Mouse (Mus musculus) embryonic fibroblast, embryonic 13.5 days (primary cell): ENCODE measurements around the gene Slc12a6.

Source experiments
- CTCF ChIP-seq: IDR thresholded peaks from 2 replicates; pipeline ENCODE4 v1.5.1; 2011; ENCODE audit warnings: mild to moderate bottlenecking, control low read depth, low read length, moderate library complexity, borderline replicate concordance; ENCODE audit not compliant: insufficient read depth
- POLR2A ChIP-seq: IDR thresholded peaks from 2 replicates; pipeline ENCODE4 v1.6.1; 2011; ENCODE audit warnings: low read depth, mild to moderate bottlenecking, control low read depth, low read length, moderate library complexity

- 0 out of 2 replicates have a peak, but pooled peaks have one; percentile 12 for TF ChIP-seq CTCF
- TF ChIP-seq POLR2A: no peak
These were observed 49.6 kb upstream of the Slc12a6 start for GRCm38 (mm10) chr2:112215977-112216376.
